Mouse (Mus musculus) heart, postnatal 0 days (tissue): ENCODE measurements around the gene Tmem210. TPM values are rescaled to one million over a fixed set of nuclear protein-coding genes. Genes with fewer than 3 reads are reported as not detected.

ENCODE experiments used
- ATAC-seq: fragments of 200-750 bp; cut with Nextera tagmentation; 2 replicates; pipeline ENCODE4 v1.8.0; 2017; ENCODE audit warnings: low read depth, moderate number of reproducible peaks, moderate library complexity; ENCODE audit not compliant: insufficient read depth
- DNase-seq: peaks from one replicate; pipeline ENCODE4 v3.0.0-alpha.2; 2016; ENCODE audit warnings: low spot score
- H3K27ac ChIP-seq: fragments of 300-500 bp; sonication (generic); 2 replicates; pipeline ENCODE4 v1.5.1; 2014; ENCODE audit warnings: low read depth, mild to moderate bottlenecking
- H3K27me3 ChIP-seq: fragments of 300-500 bp; sonication (generic); 2 replicates; pipeline ENCODE4 v1.6.1; 2014; ENCODE audit warnings: low read length, mixed read lengths; ENCODE audit not compliant: control insufficient read depth, insufficient read depth
- H3K36me3 ChIP-seq: fragments of 300-500 bp; sonication (generic); replicated peaks from 2 replicates; pipeline ENCODE4 v1.6.1; 2014; ENCODE audit warnings: low read length, mixed read lengths; ENCODE audit not compliant: control insufficient read depth, insufficient read depth
- H3K4me1 ChIP-seq: fragments of 300-500 bp; sonication (generic); 2 replicates; pipeline ENCODE4 v1.6.1; 2014; ENCODE audit warnings: antibody characterized with exemption; ENCODE audit not compliant: control insufficient read depth, insufficient read depth
- H3K4me2 ChIP-seq: fragments of 300-500 bp; sonication (generic); 2 replicates; pipeline ENCODE4 v1.6.1; 2014; ENCODE audit warnings: low read depth, mild to moderate bottlenecking, low read length, moderate library complexity
- H3K4me3 ChIP-seq: fragments of 300-500 bp; sonication (generic); 2 replicates; pipeline ENCODE4 v1.5.1; 2014; ENCODE audit warnings: low read depth, low read length
- H3K9ac ChIP-seq: fragments of 300-500 bp; sonication (generic); replicated peaks from 2 replicates; pipeline ENCODE4 v1.6.1; 2014; ENCODE audit warnings: low read depth, low read length, mixed read lengths
- H3K9me3 ChIP-seq: fragments of 300-500 bp; sonication (generic); replicated peaks from 2 replicates; pipeline ENCODE4 v1.6.1; 2016; ENCODE audit warnings: low read length; ENCODE audit not compliant: control insufficient read depth
- CTCF ChIP-seq: IDR thresholded peaks from 2 replicates; pipeline ENCODE4 v1.5.1; 2016; ENCODE audit warnings: antibody characterized with exemption, control low read depth, low read depth
- EP300 ChIP-seq: IDR thresholded peaks from 2 replicates; pipeline ENCODE4 v1.6.1; 2016; ENCODE audit warnings: antibody characterized with exemption, low read depth
- WGBS: fragments of 180-500 bp; shearing (Covaris S2); extraction: QIAGEN DNeasy Blood & Tissue Kit; methylation state at CpG from one replicate; pipeline ENCODE4 v1.1.7; 2014; 5-methylcytosine and 5-hydroxymethylcytosine counted together
- polyA plus RNA-seq: library from polyadenylated mRNA; unstranded; fragments of >200 nt; fragmentation: Nextera tagmentation; extraction: Ambion mirVana; gene quantifications from 2 replicates; pipeline ENCODE4 v1.2.1, GENCODE M21; 2015
- total RNA-seq: library from RNA; depleted of rRNA; stranded (reverse); fragments of >200 nt; gene quantifications from 2 replicates; pipeline ENCODE4 v1.2.3, GENCODE M21; 2014; ENCODE audit warnings: low replicate concordance; rRNA removed

Gene Tmem210
- total and polyA plus RNA-seq, 2 experiments from 2014 or later: not detected

DNA sequence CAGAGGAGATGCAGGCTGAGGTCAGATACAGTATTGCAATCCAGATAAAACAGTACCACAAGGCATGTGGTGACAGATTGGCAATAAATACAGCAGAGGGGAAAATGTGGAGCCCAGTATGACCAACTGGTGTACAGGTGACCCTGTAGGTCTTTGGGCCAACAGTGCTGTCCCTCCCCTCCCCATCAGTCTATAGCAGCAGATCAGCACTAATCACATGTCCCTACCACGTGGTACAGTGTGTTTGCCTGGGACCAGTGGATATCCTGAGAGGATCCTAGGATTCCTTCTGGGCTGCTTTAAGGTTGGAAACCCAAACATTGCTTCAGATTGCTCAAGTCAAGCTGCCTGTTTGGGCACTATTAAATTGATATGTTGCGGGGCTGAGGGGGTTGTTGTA, 45.6 kb downstream of the Tmem210 start:
- peak overlapping the region; percentile 80 for H3K4me2 ChIP-seq

DNA sequence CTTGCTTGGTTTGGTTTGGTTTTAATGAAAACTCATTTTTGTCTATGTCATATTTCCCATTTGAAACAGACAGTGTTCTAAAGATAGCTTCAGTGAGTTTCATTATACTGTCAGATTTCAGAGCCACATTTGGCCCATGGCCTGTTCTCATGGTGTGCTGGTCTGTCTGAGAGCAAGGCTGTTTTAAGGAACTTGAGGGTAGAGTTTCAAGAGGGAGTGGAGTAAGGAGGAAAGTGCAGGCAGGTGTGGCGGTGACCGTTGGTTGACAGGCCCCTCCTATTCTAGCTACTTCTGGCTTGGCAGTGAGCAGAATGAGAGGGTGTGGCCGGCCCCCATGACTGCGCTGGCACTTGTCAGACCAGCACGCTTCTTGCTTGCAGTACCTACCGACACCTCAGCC, 50.4 kb downstream of the Tmem210 start:
- Histone ChIP-seq H3K36me3 (peaks cover 88% of the 10 kb centered on the region), H3K9me3 (no peaks in the 10 kb centered on the region)

More for the DNA sequence above, 45.6 kb downstream of the Tmem210 start:
- Histone ChIP-seq H3K27me3 (no peaks in the 10 kb centered on the region), H3K27ac (no peak overlapping the region), H3K4me1 (peaks cover 17% of the 10 kb centered on the region), H3K9ac (peak overlapping the region; percentile 91), H3K36me3 (peaks cover 48% of the 10 kb centered on the region), H3K4me3 (peak overlapping the region; percentile 68), H3K9me3 (no peaks in the 10 kb centered on the region)
- TF ChIP-seq CTCF: no peak
- TF ChIP-seq EP300: no peak
- no peak for DNase-seq
- 69% methylated on average over 2 of the region's 2 CpGs for WGBS
- no peak for ATAC-seq

More for the DNA sequence above, 50.4 kb downstream of the Tmem210 start:
- ATAC-seq (no peak), DNase-seq (no peak)
- H3K27ac ChIP-seq: no peak overlapping the region
- WGBS: 93% methylated on average over 6 of the region's 6 CpGs
- no peak overlapping the region for H3K9ac ChIP-seq
- peaks cover 6% of the 10 kb centered on the region; the same call in 1 of the 2 replicates for H3K4me1 ChIP-seq
- H3K4me2 ChIP-seq: no peak overlapping the region
- H3K27me3 ChIP-seq: no peaks in the 10 kb centered on the region
- TF ChIP-seq CTCF (no peak), EP300 (no peak)
- H3K4me3 ChIP-seq: no peak overlapping the region

Other genes starting within 250 kb of the Tmem210 start
Only the 30 nearest of the 34 such genes appear.
- gene Noxa1, start 193.0 kb upstream of the Tmem210 start, total RNA-seq: not detected in 2 replicates
- not detected in 2 replicates for gene Noxa1, start 193.0 kb upstream of the Tmem210 start, polyA plus RNA-seq
- gene Nrarp, start 107.4 kb upstream of the Tmem210 start, total RNA-seq: 34.1 and 38.1 TPM in 2 replicates
- 8.8 and 9.6 TPM in 2 replicates for gene Nrarp, start 107.4 kb upstream of the Tmem210 start, polyA plus RNA-seq
- gene Tor4a, start 91.3 kb upstream of the Tmem210 start, total RNA-seq: 4.9 and 8.6 TPM in 2 replicates
- gene Tor4a, start 91.3 kb upstream of the Tmem210 start, polyA plus RNA-seq: 4.4 and 5.2 TPM in 2 replicates
- gene Nelfb, start 76.7 kb upstream of the Tmem210 start, total RNA-seq: 49.0 and 63.7 TPM in 2 replicates
- 38.4 and 41.9 TPM in 2 replicates for gene Nelfb, start 76.7 kb upstream of the Tmem210 start, polyA plus RNA-seq
- not detected in 2 replicates for gene Stpg3, start 73.5 kb upstream of the Tmem210 start, total RNA-seq
- gene Stpg3, start 73.5 kb upstream of the Tmem210 start, polyA plus RNA-seq: not detected in 2 replicates
- not detected in 2 replicates for gene Fam166a, start 69.4 kb upstream of the Tmem210 start, total RNA-seq
- gene Fam166a, start 69.4 kb upstream of the Tmem210 start, polyA plus RNA-seq: 0.33 TPM in 1 of 2 replicates, not detected in the other
- 665 and 888 TPM in 2 replicates for gene Tubb4b, start 63.4 kb upstream of the Tmem210 start, total RNA-seq
- 217 and 244 TPM in 2 replicates for gene Tubb4b, start 63.4 kb upstream of the Tmem210 start, polyA plus RNA-seq
- gene Slc34a3, start 53.8 kb upstream of the Tmem210 start, total RNA-seq: not detected in 2 replicates
- gene Slc34a3, start 53.8 kb upstream of the Tmem210 start, polyA plus RNA-seq: not detected in 2 replicates
- not detected in 2 replicates for gene Rnf224, start 51.4 kb upstream of the Tmem210 start, total RNA-seq
- not detected in 2 replicates for gene Rnf224, start 51.4 kb upstream of the Tmem210 start, polyA plus RNA-seq
- 2.4 and 4.1 TPM in 2 replicates for gene Rnf208, start 45.9 kb upstream of the Tmem210 start, total RNA-seq
- gene Rnf208, start 45.9 kb upstream of the Tmem210 start, polyA plus RNA-seq: 0.92 and 1.1 TPM in 2 replicates
- not detected in 2 replicates for gene Cysrt1, start 45.7 kb upstream of the Tmem210 start, total RNA-seq
- gene Cysrt1, start 45.7 kb upstream of the Tmem210 start, polyA plus RNA-seq: not detected in 2 replicates
- 4.8 and 6.9 TPM in 2 replicates for gene AL732309.1, start 41.3 kb upstream of the Tmem210 start, total RNA-seq
- gene AL732309.1, start 41.3 kb upstream of the Tmem210 start, polyA plus RNA-seq: 0.97 and 1.6 TPM in 2 replicates
- gene Tmem203, start 32.7 kb upstream of the Tmem210 start, total RNA-seq: 35.3 and 42.0 TPM in 2 replicates
- gene Tmem203, start 32.7 kb upstream of the Tmem210 start, polyA plus RNA-seq: 25.6 and 26.5 TPM in 2 replicates
- gene Tprn, start 25.5 kb upstream of the Tmem210 start, total RNA-seq: 5.2 and 5.4 TPM in 2 replicates
- 3.6 and 3.7 TPM in 2 replicates for gene Tprn, start 25.5 kb upstream of the Tmem210 start, polyA plus RNA-seq
- 58.9 and 110 TPM in 2 replicates for gene Ssna1, start 15.7 kb upstream of the Tmem210 start, total RNA-seq
- 111 and 117 TPM in 2 replicates for gene Ssna1, start 15.7 kb upstream of the Tmem210 start, polyA plus RNA-seq
- 31.4 and 48.6 TPM in 2 replicates for gene Anapc2, start 15.7 kb upstream of the Tmem210 start, total RNA-seq
- gene Anapc2, start 15.7 kb upstream of the Tmem210 start, polyA plus RNA-seq: 41.0 and 46.5 TPM in 2 replicates
- not detected in 2 replicates for gene Lrrc26, start 1.8 kb downstream of the Tmem210 start, total RNA-seq
- gene Lrrc26, start 1.8 kb downstream of the Tmem210 start, polyA plus RNA-seq: 1.2 TPM in 1 of 2 replicates, not detected in the other
- gene Grin1, start 31.0 kb downstream of the Tmem210 start, total RNA-seq: 0.46 TPM in 1 of 2 replicates, not detected in the other
- not detected in 2 replicates for gene Grin1, start 31.0 kb downstream of the Tmem210 start, polyA plus RNA-seq
- gene Man1b1, start 44.2 kb downstream of the Tmem210 start, total RNA-seq: 20.1 and 41.2 TPM in 2 replicates
- 18.8 and 19.5 TPM in 2 replicates for gene Man1b1, start 44.2 kb downstream of the Tmem210 start, polyA plus RNA-seq
- 9.0 and 13.2 TPM in 2 replicates for gene Dpp7, start 68.2 kb downstream of the Tmem210 start, total RNA-seq
- 4.3 and 4.6 TPM in 2 replicates for gene Dpp7, start 68.2 kb downstream of the Tmem210 start, polyA plus RNA-seq
- gene Uap1l1, start 77.5 kb downstream of the Tmem210 start, total RNA-seq: 1.3 and 10.9 TPM in 2 replicates
- 13.0 and 14.3 TPM in 2 replicates for gene Uap1l1, start 77.5 kb downstream of the Tmem210 start, polyA plus RNA-seq
- gene Sapcd2, start 84.2 kb downstream of the Tmem210 start, total RNA-seq: 14.0 and 26.1 TPM in 2 replicates
- gene Sapcd2, start 84.2 kb downstream of the Tmem210 start, polyA plus RNA-seq: 5.6 and 6.4 TPM in 2 replicates
- gene Entpd2, start 107.7 kb downstream of the Tmem210 start, total RNA-seq: 7.9 and 44.8 TPM in 2 replicates
- gene Entpd2, start 107.7 kb downstream of the Tmem210 start, polyA plus RNA-seq: 3.5 and 4.2 TPM in 2 replicates
- gene Npdc1, start 111.2 kb downstream of the Tmem210 start, total RNA-seq: 43.0 and 49.7 TPM in 2 replicates
- gene Npdc1, start 111.2 kb downstream of the Tmem210 start, polyA plus RNA-seq: 21.0 and 24.5 TPM in 2 replicates
- gene Fut7, start 135.1 kb downstream of the Tmem210 start, total RNA-seq: not detected in 2 replicates
- not detected in 2 replicates for gene Fut7, start 135.1 kb downstream of the Tmem210 start, polyA plus RNA-seq
- 27.6 and 32.0 TPM in 2 replicates for gene Abca2, start 140.6 kb downstream of the Tmem210 start, total RNA-seq
- 2.4 and 3.6 TPM in 2 replicates for gene Abca2, start 140.6 kb downstream of the Tmem210 start, polyA plus RNA-seq
- gene Clic3, start 168.7 kb downstream of the Tmem210 start, total RNA-seq: 2.4 and 4.5 TPM in 2 replicates
- 6.5 and 7.4 TPM in 2 replicates for gene Clic3, start 168.7 kb downstream of the Tmem210 start, polyA plus RNA-seq
- gene Paxx, start 172.9 kb downstream of the Tmem210 start, total RNA-seq: 71.9 and 90.7 TPM in 2 replicates
- 42.7 and 45.5 TPM in 2 replicates for gene Paxx, start 172.9 kb downstream of the Tmem210 start, polyA plus RNA-seq
- 708 and 711 TPM in 2 replicates for gene Ptgds, start 181.9 kb downstream of the Tmem210 start, total RNA-seq
- gene Ptgds, start 181.9 kb downstream of the Tmem210 start, polyA plus RNA-seq: 356 and 359 TPM in 2 replicates
- not detected in 2 replicates for gene Lcn12, start 205.8 kb downstream of the Tmem210 start, total RNA-seq
- gene Lcn12, start 205.8 kb downstream of the Tmem210 start, polyA plus RNA-seq: not detected in 2 replicates